Mouse (Mus musculus): ENCODE measurements around the gene Ltv1.

The Ltv1 gene

GRCm38 (mm10) chr10:13189881-13190280 is 3.1 kb downstream of the Ltv1 start:
- DNase-seq: no peak

- DNase-seq: no peak
Observed at GRCm38 (mm10) chr10:13186754-13187153, 6.2 kb downstream of the Ltv1 start.

DNA sequence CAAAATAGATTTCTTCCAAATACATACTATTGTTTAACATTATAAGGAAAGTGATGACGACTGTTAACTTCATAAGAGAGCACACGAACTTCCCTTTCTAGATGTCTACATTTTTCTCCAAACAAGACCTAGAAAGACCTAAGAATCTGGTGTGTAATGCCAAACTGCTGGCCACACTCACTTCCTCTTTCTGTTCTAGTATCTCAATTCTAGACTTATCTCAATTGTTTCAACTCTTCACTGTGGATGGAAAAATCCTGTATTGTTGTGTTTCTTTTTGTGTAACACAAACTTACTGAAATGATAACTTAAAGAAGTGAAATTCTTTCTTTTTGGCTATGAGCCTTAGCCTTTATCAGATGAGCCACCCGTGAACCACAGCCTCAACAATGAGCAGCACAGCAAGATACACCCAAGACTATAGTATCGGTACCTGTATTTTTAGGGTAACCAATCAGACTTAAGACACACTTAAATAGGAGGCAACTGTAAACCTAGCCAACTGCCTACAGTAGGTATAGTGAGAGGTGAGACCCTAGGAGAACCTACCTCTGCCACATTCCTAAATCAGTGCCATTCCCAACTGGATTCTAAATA is 8.7 kb downstream of the Ltv1 start:
- no peak for DNase-seq

GRCm38 (mm10) chr10:13180211-13180610 is 12.8 kb downstream of the Ltv1 start:
- DNase-seq: no peak

DNA sequence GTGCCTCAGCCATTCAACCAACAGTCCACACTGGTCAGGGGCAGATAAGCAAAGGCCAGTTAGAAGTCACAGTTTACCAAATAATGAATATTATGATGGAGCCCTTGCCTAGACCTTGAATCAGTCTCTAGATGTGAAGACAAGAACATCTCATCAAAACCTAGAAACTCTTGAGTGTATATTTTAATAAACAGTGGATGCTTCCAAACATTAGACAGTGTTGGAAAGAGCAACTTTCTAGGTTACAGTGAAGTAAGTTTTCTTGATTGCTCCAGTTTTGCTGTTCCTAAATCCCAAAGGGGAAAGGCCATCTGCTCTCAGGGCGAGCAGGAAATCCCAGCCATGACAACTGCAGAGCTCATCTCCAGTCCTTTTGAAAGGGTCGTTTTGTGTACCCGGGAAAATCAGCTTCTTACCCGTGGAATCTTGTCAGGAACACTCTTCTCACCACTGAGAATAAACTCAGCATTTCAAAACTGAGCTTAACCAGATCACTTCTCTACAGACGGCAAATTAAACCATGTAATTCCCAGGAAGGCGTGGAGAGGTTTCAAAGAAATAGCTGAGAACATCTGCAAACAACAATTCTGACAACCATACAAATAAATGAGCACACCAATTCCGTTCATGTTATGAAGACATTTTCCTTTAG is 14.9 kb downstream of the Ltv1 start, which contains the start of gene Zc2hc1b:
Gene Zc2hc1b, minus strand, starts transcription at position 51 of the 652 bp plus-strand sequence.
- no peak for DNase-seq

DNA sequence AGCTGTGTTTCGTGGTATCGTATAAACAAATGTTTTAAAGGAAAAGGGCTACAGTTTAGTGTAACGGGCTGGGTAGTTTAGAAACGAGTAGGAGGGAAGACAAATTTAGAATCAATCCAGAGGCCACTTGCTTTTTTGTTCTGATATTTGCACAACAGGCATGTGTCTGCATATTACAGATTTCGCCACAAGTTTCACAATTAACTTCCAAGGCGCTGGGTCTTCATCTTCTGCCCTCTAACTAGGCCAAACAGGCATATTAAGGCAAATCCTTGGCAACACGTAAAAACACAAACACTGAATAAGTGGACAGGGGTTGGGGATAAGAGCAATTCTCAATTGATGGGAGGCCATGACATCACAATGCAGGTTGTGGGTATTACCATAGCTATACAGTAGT is 17.1 kb downstream of the Ltv1 start:
- no peak for DNase-seq

DNA sequence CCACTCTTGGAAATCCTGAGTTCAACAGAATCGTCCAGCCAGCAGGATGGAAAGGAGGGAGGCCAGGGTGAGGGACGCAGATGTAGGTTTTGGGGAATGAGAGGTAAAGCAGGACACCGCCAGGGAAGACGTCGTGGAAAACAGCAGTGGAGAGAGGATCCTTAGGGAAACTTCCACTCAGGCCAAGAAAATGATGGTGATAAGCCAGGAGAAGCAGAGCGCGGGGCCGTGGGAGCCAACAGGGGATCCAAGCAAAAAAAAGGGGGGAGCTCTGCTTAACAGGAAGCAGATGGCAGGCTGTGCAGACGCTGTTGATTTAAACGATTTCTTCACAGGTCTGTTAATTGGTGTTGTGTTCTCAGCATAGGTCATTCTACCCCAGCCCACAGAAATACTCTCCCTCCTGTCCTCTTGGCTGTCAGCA is 20.2 kb downstream of the Ltv1 start:
- DNase-seq: no peak

DNA sequence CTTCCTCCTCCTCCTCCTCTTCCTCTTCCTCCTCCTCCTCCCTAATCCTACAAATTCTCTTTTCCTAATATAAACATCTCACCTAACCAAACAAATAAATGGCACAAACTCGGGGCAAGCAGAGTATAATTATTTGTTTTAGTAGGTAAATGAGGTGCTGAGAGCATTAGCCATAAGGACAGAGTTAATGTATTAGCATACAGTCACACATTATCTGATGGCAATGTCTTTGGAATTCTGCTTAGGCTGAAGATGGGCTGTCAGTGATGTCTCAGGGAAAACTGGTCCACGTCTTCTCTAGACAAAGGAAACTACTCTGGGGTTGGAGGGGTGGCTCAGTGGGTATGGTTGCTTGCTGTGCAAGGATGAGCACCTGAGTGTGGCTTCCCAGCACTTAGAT is 21.5 kb downstream of the Ltv1 start:
- DNase-seq: no peak

- no peak for DNase-seq
Observed at GRCm38 (mm10) chr10:13170739-13171448, 22.1 kb downstream of the Ltv1 start.

DNA sequence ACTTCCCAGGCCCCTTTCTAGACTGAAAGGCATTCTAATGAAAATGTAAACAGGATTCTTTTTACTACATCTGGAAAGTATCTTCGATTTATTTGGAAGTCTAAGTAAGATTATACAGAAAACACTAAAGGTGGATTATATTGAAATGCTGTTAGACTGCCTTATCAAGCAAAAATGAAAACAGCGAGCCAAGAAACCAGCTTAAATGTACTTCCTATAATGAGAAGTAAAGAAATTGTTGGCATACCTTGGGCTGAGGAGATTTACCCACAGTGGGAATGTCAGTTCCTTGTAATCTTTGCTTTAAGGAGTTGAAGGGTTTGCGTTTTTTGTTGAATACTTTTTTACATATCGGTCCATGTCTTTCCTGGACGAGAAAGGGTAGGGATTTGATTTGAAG is 24.5 kb downstream of the Ltv1 start:
- DNase-seq: no peak

DNA sequence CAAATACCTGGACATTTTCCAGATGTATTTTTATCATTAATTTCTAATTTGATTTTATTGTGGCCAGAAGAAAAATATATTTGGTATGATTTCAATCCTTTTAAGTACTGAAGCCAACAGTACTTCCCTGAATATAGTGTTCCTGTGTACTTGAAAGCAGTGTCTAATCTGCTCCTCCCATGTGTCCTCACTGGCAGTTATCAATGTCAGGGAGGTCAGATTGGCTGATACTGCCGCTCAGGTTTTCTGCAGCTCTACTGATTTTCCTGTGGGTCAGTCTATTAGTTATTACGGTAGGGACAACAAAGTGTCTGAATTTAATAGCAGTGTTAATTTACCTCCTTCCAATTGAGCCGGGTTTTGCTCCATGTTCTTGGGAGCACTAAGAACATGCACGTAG is 30.9 kb downstream of the Ltv1 start:
- DNase-seq: no peak

- DNase-seq: no peak
Observed at GRCm38 (mm10) chr10:13160913-13161312, 32.1 kb downstream of the Ltv1 start.

GRCm38 (mm10) chr10:13155377-13155776 is 37.6 kb downstream of the Ltv1 start:
- DNase-seq: no peak

DNA sequence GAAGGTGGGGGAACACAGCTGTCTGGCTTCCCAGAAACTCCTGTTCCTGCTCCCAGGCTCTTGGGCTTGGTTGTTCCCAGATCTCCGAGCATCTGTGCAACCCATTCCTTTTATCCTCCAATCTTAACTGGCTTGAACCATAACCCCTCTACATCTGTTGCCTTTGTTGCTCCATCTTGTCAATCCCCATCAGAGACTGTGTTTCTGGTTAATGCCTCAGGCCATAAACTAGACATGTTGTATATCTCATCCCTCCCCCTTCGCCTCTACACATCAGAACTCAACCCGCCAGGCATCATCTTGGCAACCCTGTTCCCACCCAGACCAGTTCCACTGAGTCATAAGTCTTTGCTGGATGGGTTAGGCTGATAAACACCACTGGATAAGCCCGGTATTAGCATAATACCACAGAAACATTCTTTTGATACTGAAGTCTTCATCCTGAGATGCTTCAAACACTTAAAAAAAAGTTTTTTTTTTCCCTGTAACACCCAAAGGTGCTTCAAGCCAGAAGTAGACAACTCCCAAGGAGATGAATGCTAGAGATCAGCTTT is 40.1 kb downstream of the Ltv1 start:
- no peak for DNase-seq

- no peak for DNase-seq
Observed at GRCm38 (mm10) chr10:13151353-13151752, 41.6 kb downstream of the Ltv1 start.

DNA sequence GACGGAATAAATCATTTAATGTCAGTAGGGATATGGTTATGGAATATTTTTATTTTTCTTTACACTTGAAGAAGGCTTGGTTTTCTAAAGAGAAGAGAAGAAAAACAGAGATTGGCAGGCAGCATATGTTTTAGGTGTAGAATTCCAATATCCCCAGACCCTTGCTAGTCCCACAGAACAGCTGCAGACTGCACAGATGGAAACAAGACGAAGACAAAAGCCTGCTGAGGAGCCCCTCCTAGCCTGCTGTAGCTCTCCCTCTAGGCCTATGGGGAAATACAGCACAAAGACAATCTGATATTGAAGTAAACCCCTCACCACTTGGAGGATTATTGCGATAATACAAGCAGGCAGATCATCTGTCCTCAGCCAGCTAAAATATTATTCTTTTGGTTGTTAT is 42.5 kb downstream of the Ltv1 start:
- DNase-seq: no peak

- no peak for DNase-seq
Observed at GRCm38 (mm10) chr10:13140434-13140833, 52.5 kb downstream of the Ltv1 start.

- DNase-seq: no peak
Observed at GRCm38 (mm10) chr10:13137906-13138305, 55.1 kb downstream of the Ltv1 start.

DNA sequence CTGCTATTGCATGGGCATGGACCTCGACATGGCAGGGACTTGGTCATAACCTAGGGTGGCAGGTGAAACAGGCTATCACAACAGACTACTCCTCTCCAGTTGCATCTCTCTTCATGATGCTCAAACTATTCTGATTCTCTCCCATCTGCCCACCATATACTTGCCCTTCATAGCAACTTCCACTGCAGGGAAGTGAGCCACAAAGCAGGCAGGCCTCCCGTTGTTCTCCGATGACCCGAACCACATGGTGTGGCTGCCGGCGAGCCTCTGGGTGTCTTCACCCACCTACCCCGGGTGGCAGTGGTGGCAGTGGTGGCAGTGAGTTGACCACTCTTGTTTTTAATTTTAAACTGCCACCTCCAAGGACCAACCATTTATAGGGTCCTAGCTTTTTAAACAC is 57.2 kb downstream of the Ltv1 start:
- no peak for DNase-seq

GRCm38 (mm10) chr10:13135276-13135675 is 57.7 kb downstream of the Ltv1 start:
- DNase-seq: no peak

DNA sequence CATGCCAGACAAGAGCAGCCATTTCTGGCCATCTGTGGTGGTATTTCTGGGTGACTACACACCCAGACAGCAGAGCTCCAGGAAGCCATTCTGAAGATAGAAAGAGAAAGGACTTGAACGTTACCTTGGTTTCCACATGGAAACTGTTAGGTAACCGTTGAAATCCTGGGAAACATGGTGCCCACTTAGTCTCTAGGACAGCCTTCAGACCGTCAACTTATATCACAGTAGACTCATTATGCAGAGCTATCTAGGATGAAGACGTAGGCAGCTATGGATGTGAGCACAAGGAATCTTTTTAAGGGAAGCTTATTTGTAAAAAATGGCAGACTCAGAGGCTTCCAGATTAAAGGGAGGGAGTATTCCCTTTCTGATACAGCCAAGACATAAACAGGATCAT is 59.1 kb downstream of the Ltv1 start:
- DNase-seq: no peak
